Mouse (Mus musculus): Measurements from ENCODE around the gene Ctf2. TPM values are rescaled to one million over a fixed set of nuclear protein-coding genes. Genes with fewer than 3 reads are reported as not detected.

The Ctf2 gene
- polyA plus RNA-seq, 3 experiments from 2014 or later: not detected

DNA sequence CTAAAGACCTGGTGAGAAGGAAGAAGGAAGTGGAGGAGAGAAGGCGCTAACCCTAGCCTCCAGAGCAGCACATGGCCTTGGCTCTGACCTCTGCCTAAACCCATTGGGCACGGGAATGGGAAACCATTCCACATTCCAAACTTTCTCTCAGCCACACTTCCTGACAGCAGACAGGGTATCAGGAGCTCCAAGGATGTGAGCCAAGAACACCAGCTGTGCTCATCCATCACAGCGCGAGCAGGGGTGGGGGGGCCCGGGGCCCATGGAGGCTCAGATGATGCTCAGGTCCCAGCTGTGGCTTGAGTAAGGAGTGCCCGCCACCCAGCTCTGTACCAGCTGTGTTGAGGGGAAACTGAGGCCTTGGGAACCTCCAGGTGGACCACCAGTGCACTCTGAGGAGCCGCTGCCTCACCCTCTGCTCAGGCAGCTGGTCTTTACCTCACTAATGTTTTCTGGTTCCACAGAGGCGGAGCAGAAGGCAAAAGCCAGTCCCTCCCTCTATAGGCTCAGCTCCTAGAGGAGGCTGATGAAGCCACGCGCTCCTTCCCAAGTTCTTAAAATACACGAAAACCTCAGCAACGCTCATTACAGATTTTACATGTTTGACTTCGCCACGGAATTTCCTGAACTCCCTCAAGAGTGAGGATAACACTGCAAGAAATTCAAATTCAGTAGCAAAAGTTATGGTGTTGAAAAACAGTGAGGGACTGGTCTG lies 46.5 kb downstream of the Ctf2 start:
- no peak for ATAC-seq

GRCm38 (mm10) chr7:127681888-127682553 lies 49.9 kb downstream of the Ctf2 start:
- ATAC-seq: no peak

DNA sequence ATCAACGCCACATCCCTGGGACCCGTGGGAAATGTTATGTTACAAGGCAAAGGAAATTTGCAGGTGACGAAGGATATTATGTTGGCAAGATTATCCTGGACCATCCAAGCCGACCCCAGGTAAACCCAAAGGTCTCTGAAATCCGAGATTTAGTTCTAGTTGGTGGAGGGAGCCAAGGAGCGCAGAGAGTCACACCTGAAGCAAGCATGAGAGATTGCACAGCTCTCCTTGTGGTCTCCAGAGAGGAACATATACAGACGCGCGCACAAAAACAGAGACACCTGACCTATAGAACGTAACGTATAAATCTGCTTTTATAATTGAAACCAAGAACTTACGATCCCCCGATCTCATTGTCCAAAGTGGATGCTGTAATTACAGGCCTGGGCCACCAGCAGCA lies 51.4 kb downstream of the Ctf2 start:
- no peak for ATAC-seq

GRCm38 (mm10) chr7:127678811-127679210 lies 53.2 kb downstream of the Ctf2 start:
- no peak for ATAC-seq

GRCm38 (mm10) chr7:127677609-127678008 lies 54.4 kb downstream of the Ctf2 start:
- no peak for ATAC-seq

GRCm38 (mm10) chr7:127677077-127677476 lies 54.9 kb downstream of the Ctf2 start:
- no peak for ATAC-seq

DNA sequence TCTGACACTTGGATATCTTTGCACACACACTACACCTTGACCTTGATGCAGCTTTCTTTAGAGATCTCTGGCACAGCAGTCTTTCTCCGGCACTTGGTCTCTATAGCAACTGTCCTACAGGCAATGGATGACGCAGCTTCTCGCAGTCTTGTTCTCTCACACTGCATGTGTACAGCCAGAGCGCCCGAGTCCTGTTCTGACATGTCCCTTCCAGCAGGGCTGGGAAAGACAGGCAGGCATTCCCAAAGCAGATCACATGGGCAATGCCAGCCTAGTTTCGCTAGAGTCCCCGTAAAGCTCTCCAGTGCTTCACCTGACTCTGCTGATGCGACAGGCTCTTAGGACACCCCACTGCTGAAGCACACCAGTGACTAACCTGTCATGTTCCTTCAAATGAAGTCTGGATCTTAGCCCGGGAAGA lies 56.6 kb downstream of the Ctf2 start:
- no peak for ATAC-seq

GRCm38 (mm10) chr7:127674977-127675376 lies 57.0 kb downstream of the Ctf2 start:
- ATAC-seq: peak; percentile 70

- ATAC-seq: no peak
These were observed 59.2 kb downstream of the Ctf2 start for GRCm38 (mm10) chr7:127672776-127673175.

DNA sequence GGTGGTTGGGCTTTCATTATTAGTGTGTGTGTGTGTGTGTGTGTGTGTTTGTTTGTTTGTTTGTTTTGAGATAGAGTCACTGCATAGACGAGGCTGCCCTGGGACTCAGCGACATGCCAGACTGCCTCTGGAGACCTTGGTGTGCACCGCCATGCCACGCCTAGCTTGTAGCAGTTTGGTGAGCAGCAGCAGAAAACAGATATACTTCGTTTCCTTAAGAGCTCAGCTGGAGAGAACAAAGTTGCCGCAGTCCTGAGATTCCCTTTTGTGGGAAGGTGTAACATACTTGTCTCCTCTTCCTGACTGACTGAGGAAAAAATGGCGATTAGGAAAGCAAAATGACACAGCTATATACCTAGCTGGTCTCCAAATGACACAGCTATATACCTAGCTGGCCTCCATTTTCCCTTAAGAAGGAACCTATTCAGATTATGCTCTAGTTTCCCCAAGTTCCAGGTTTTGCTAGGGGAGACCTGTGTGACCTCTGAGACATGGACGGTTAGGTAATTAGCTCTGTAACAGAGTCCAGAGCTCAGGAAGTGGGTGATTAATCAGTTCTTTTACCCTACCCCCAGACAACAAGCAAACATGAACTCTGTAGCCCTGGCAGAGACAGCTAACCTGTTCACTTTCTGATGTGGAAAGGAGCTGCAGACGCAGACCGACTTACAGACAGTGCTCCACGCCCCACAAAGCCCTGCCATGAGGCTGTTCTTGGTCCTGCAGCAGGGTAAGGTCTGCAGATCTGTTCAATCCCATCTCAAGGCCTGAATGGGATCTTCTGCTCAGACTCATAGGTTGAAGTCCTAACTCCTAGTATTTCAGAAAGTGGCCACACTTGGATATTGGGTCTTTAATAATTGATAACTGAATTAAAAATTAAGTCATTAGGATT lies 59.8 kb downstream of the Ctf2 start:
- no peak for ATAC-seq

Other genes with a start within 250 kb of the Ctf2 start
- 10 to 100 TPM in 1 of 3 experiments, 1 to 10 TPM in 2; 6.2 to 19.0 (median 9.0) TPM for gene Srcap, start 220.2 kb downstream of the Ctf2 start, polyA plus RNA-seq (2017; shearing (Covaris generic))
- 10 to 100 TPM; 22.6 to 29.7 (median 25.3) TPM for gene Gm42715, start 212.6 kb downstream of the Ctf2 start, polyA plus RNA-seq (2017; shearing (Covaris generic))
- 10 to 100 TPM; 30.0 to 46.0 (median 34.3) TPM for gene Tmem265, start 170.8 kb downstream of the Ctf2 start, polyA plus RNA-seq (2017; shearing (Covaris generic))
- 100 to 1,000 TPM in 1 of 3 experiments, 10 to 100 TPM in 2; 75.0 to 116 (median 93.2) TPM for gene Phkg2, start 158.8 kb downstream of the Ctf2 start, polyA plus RNA-seq (2017; shearing (Covaris generic))
- 1 to 10 TPM in 1 of 3 experiments, under 1 TPM in 2; 0.21 to 1.3 (median 0.72) TPM for gene Ccdc189, start 143.6 kb downstream of the Ctf2 start, polyA plus RNA-seq (2017; shearing (Covaris generic))
- 10 to 100 TPM; 24.0 to 30.6 (median 29.7) TPM for gene Rnf40, start 143.4 kb downstream of the Ctf2 start, polyA plus RNA-seq (2017; shearing (Covaris generic))
- under 1 TPM in 2 of 3 experiments, not detected in 1; 0.74 to 0.92 TPM for gene Zfp629, start 116.4 kb downstream of the Ctf2 start, polyA plus RNA-seq (2017; shearing (Covaris generic))
- 10 to 100 TPM in 1 of 3 experiments, 1 to 10 TPM in 2; 3.2 to 10.9 (median 4.9) TPM for gene Bcl7c, start 23.2 kb downstream of the Ctf2 start, polyA plus RNA-seq (2017; shearing (Covaris generic))
- gene Ctf1, start 19.4 kb downstream of the Ctf2 start, polyA plus RNA-seq (2017; shearing (Covaris generic)): not detected
- under 1 TPM; 0.31 to 0.87 (median 0.84) TPM for gene Fbxl19, start 12.4 kb upstream of the Ctf2 start, polyA plus RNA-seq (2017; shearing (Covaris generic))
- 10 to 100 TPM; 11.3 to 14.3 (median 14.2) TPM for gene Orai3, start 37.6 kb upstream of the Ctf2 start, polyA plus RNA-seq (2017; shearing (Covaris generic))
- gene Setd1a, start 44.5 kb upstream of the Ctf2 start, polyA plus RNA-seq (2017; shearing (Covaris generic)): 1 to 10 TPM; 3.9 to 7.9 (median 6.8) TPM
- gene Gm49388, start 53.4 kb upstream of the Ctf2 start, polyA plus RNA-seq (2017; shearing (Covaris generic)): not detected
- gene Hsd3b7, start 68.4 kb upstream of the Ctf2 start, polyA plus RNA-seq (2017; shearing (Covaris generic)): 1 to 10 TPM; 3.6 to 5.5 (median 5.2) TPM
- gene Stx4a, start 92.1 kb upstream of the Ctf2 start, polyA plus RNA-seq (2017; shearing (Covaris generic)): 10 to 100 TPM; 38.1 to 69.3 (median 57.4) TPM
- under 1 TPM in 1 of 3 experiments, not detected in 2; 0.09 TPM for gene Stx1b, start 92.4 kb upstream of the Ctf2 start, polyA plus RNA-seq (2017; shearing (Covaris generic))
- 10 to 100 TPM; 17.4 to 29.8 (median 23.1) TPM for gene Zfp646, start 144.1 kb upstream of the Ctf2 start, polyA plus RNA-seq (2017; shearing (Covaris generic))
- gene Zfp668, start 144.7 kb upstream of the Ctf2 start, polyA plus RNA-seq (2017; shearing (Covaris generic)): 10 to 100 TPM in 2 of 3 experiments, 1 to 10 TPM in 1; 8.6 to 11.1 (median 10.7) TPM
- gene Prss53, start 158.8 kb upstream of the Ctf2 start, polyA plus RNA-seq (2017; shearing (Covaris generic)): under 1 TPM in 2 of 3 experiments, not detected in 1; 0.54 TPM
- gene Gm21974, start 163.3 kb upstream of the Ctf2 start, polyA plus RNA-seq (2017; shearing (Covaris generic)): not detected
- 10 to 100 TPM; 22.2 to 56.5 (median 56.1) TPM for gene Vkorc1, start 163.5 kb upstream of the Ctf2 start, polyA plus RNA-seq (2017; shearing (Covaris generic))
- gene Bckdk, start 171.9 kb upstream of the Ctf2 start, polyA plus RNA-seq (2017; shearing (Covaris generic)): 10 to 100 TPM; 64.4 to 75.5 (median 66.0) TPM
- 10 to 100 TPM; 18.5 to 41.8 (median 34.5) TPM for gene Kat8, start 180.3 kb upstream of the Ctf2 start, polyA plus RNA-seq (2017; shearing (Covaris generic))
- gene Prss8, start 197.9 kb upstream of the Ctf2 start, polyA plus RNA-seq (2017; shearing (Covaris generic)): not detected
- gene Prss36, start 214.6 kb upstream of the Ctf2 start, polyA plus RNA-seq (2017; shearing (Covaris generic)): 1 to 10 TPM; 1.5 to 3.7 (median 3.0) TPM
- 10 to 100 TPM; 42.5 to 56.3 (median 52.6) TPM for gene Fus, start 235.3 kb upstream of the Ctf2 start, polyA plus RNA-seq (2017; shearing (Covaris generic))